Mouse (Mus musculus) kidney, adult 2 months (tissue): ENCODE results near the gene Atad3a.

Experiments used
- CTCF ChIP-seq: fragments of 200-500 bp; conservative IDR thresholded peaks from 2 replicates; pipeline ENCODE4 v1.5.1; 2011; ENCODE audit warnings: low read depth, mild to moderate bottlenecking, control low read depth, low read length, moderate library complexity, mixed read lengths; ENCODE audit not compliant: insufficient read depth, insufficient read length
- POLR2A ChIP-seq: fragments of 200-500 bp; IDR thresholded peaks from one replicate; pipeline ENCODE4 v1.6.1; 2011; ENCODE audit warnings: low read depth, low read length, control low read depth

GRCm38 (mm10) chr4:155700425-155700824, 60.5 kb downstream of the Atad3a start:
- TF ChIP-seq POLR2A: no peak
- peak; percentile 34; the same call in 1 of the 2 replicates for TF ChIP-seq CTCF
